Mouse (Mus musculus) liver, embryonic 11.5 days (tissue): Measurements from ENCODE around the gene Gtf2h2. TPM values are rescaled to one million over a fixed set of nuclear protein-coding genes. Genes with fewer than 3 reads are reported as not detected.

Experiments
- ATAC-seq: fragments of 200-750 bp; cut with Nextera tagmentation; replicated peaks from 2 replicates; pipeline ENCODE4 v1.8.0; 2017; ENCODE audit warnings: moderate number of reproducible peaks, mild to moderate bottlenecking, moderate TSS enrichment, moderate library complexity; ENCODE audit not compliant: low FRiP score
- DNase-seq: peaks from one replicate; pipeline ENCODE4 v3.0.0-alpha.2; 2017; ENCODE audit warnings: low spot score
- H3K27ac ChIP-seq: fragments of 300-500 bp; sonication (generic); 2 replicates; pipeline ENCODE4 v1.5.1; 2014; ENCODE audit warnings: mild to moderate bottlenecking, low read depth, low read length, control low read depth
- H3K27me3 ChIP-seq: fragments of 300-500 bp; sonication (generic); replicated peaks from 2 replicates; pipeline ENCODE4 v1.6.1; 2014; ENCODE audit warnings: low read length, mixed read lengths; ENCODE audit not compliant: control insufficient read depth, insufficient read depth
- H3K36me3 ChIP-seq: fragments of 300-500 bp; sonication (generic); 2 replicates; pipeline ENCODE4 v1.6.1; 2014; ENCODE audit warnings: mild to moderate bottlenecking, low read length, moderate library complexity, mixed read lengths; ENCODE audit not compliant: control insufficient read depth, insufficient read depth
- H3K4me1 ChIP-seq: fragments of 300-500 bp; sonication (generic); replicated peaks from 2 replicates; pipeline ENCODE4 v1.6.1; 2014; ENCODE audit warnings: low read length, mixed read lengths; ENCODE audit not compliant: control insufficient read depth, insufficient read depth
- H3K4me2 ChIP-seq: fragments of 300-500 bp; sonication (generic); 2 replicates; pipeline ENCODE4 v1.6.1; 2014; ENCODE audit warnings: mild to moderate bottlenecking, control low read depth, moderate library complexity
- H3K4me3 ChIP-seq: fragments of 300-500 bp; sonication (generic); 2 replicates; pipeline ENCODE4 v1.5.1; 2014; ENCODE audit warnings: low read depth, low read length, control low read depth
- H3K9ac ChIP-seq: fragments of 300-500 bp; sonication (generic); 2 replicates; pipeline ENCODE4 v1.6.1; 2014; ENCODE audit warnings: low read depth, low read length, control low read depth
- H3K9me3 ChIP-seq: fragments of 300-500 bp; sonication (generic); 2 replicates; pipeline ENCODE4 v1.6.1; 2016; ENCODE audit warnings: low read length, inconsistent platforms, mixed read lengths; ENCODE audit not compliant: control insufficient read depth
- WGBS: fragments of 180-500 bp; shearing (Covaris S2); extraction: QIAGEN DNeasy Blood & Tissue Kit; methylation state at CpG from one replicate; pipeline ENCODE4 v1.1.7; 2014; 5-methylcytosine and 5-hydroxymethylcytosine counted together
- polyA plus RNA-seq: library from polyadenylated mRNA; unstranded; fragments of >200 nt; fragmentation: Nextera tagmentation; extraction: Ambion mirVana; gene quantifications from 2 replicates; pipeline ENCODE4 v1.2.1, GENCODE M21; 2014

Gene Gtf2h2
- polyA plus RNA-seq, result 83.2 and 86.6 TPM in 2 replicates

GRCm38 (mm10) chr13:100492061-100492787, at the start of gene Gtf2h2:
Gtf2h2 (minus strand) TSS chr13:100492579.
- Histone ChIP-seq H3K4me3 (peak within 1 kb of the TSS; percentile 89), H3K27ac (peak within 1 kb of the TSS; percentile 76), H3K9me3 (no peaks in the 10 kb centered on the region), H3K4me2 (peak within 1 kb of the TSS; percentile 85), H3K9ac (peak within 1 kb of the TSS; percentile 90), H3K36me3 (peaks cover 9% of the 10 kb centered on the region), H3K4me1 (peaks cover 6% of the 10 kb centered on the region; the same call in 1 of the 2 replicates), H3K27me3 (no peaks in the 10 kb centered on the region)
- under 1% methylated on average over 51 of the region's 51 CpGs for whole genome bisulfite sequencing
- DNase-seq (peak; percentile 90), ATAC-seq (peak; percentile 81)

GRCm38 (mm10) chr13:100536149-100536548, 43.8 kb upstream of the Gtf2h2 start:
- DNase-seq (no peak), ATAC-seq (no peak)
- Histone ChIP-seq H3K4me3 (no peak overlapping the region), H3K27ac (no peak overlapping the region), H3K9me3 (no peaks in the 10 kb centered on the region), H3K4me2 (no peak overlapping the region), H3K27me3 (no peaks in the 10 kb centered on the region), H3K9ac (no peak overlapping the region), H3K36me3 (no peaks in the 10 kb centered on the region), H3K4me1 (no peaks in the 10 kb centered on the region; the same call in 1 of the 2 replicates)
- WGBS, result 64% methylated on average over 3 of the region's 3 CpGs

GRCm38 (mm10) chr13:100532788-100533365, 40.5 kb upstream of the Gtf2h2 start:
- DNase-seq, result no peak
- Histone ChIP-seq H3K27ac (peak overlapping the region; percentile 16; the same call in 1 of the 2 replicates), H3K9ac (no peak overlapping the region), H3K4me3 (no peak overlapping the region), H3K27me3 (no peaks in the 10 kb centered on the region), H3K4me2 (peak overlapping the region; percentile 14; the same call in 1 of the 2 replicates), H3K9me3 (no peaks in the 10 kb centered on the region), H3K4me1 (no peaks in the 10 kb centered on the region; the same call in 1 of the 2 replicates), H3K36me3 (no peaks in the 10 kb centered on the region)
- ATAC-seq, result peak; percentile 73
- WGBS, result 47% methylated on average over 6 of the region's 6 CpGs

GRCm38 (mm10) chr13:100526649-100527038, 34.3 kb upstream of the Gtf2h2 start:
- H3K27ac ChIP-seq, result peak overlapping the region; percentile 35; the same call in 1 of the 2 replicates
- no peaks in the 10 kb centered on the region for H3K4me1 ChIP-seq
- 0 out of 2 replicates have a peak, but pooled peaks have one; percentile 39 for ATAC-seq
- no peak for DNase-seq
- 61% methylated on average over 6 of the region's 6 CpGs for WGBS
- H3K4me2 ChIP-seq, result 0 out of 2 replicates have a peak overlapping the region, but pooled peaks have one; percentile 1
- H3K9me3 ChIP-seq, result no peaks in the 10 kb centered on the region
- H3K27me3 ChIP-seq, result no peaks in the 10 kb centered on the region
- H3K9ac ChIP-seq, result no peak overlapping the region
- H3K36me3 ChIP-seq, result no peaks in the 10 kb centered on the region
- H3K4me3 ChIP-seq, result no peak overlapping the region

- no peaks in the 10 kb centered on the region for H3K4me1 ChIP-seq
- no peaks in the 10 kb centered on the region for H3K9me3 ChIP-seq
- no peaks in the 10 kb centered on the region for H3K36me3 ChIP-seq
- no peak overlapping the region; the same call in 1 of the 2 replicates for H3K27ac ChIP-seq
- DNase-seq (no peak), ATAC-seq (no peak)
- no peaks in the 10 kb centered on the region for H3K27me3 ChIP-seq
- no peak overlapping the region for H3K9ac ChIP-seq
- no peak overlapping the region for H3K4me3 ChIP-seq
- WGBS, result 75% methylated on average over 6 of the region's 6 CpGs
- no peak overlapping the region for H3K4me2 ChIP-seq
Observed at GRCm38 (mm10) chr13:100525935-100526648, 33.7 kb upstream of the Gtf2h2 start.

- H3K4me1 ChIP-seq, result no peaks in the 10 kb centered on the region
- no peak overlapping the region for H3K4me2 ChIP-seq
- no peak overlapping the region for H3K27ac ChIP-seq
- no peak for DNase-seq
- no peak for ATAC-seq
- H3K36me3 ChIP-seq, result no peaks in the 10 kb centered on the region
- no peak overlapping the region for H3K9ac ChIP-seq
- 85% methylated on average over 6 of the region's 6 CpGs for WGBS
- no peak overlapping the region for H3K4me3 ChIP-seq
- H3K9me3 ChIP-seq, result no peaks in the 10 kb centered on the region
- no peaks in the 10 kb centered on the region for H3K27me3 ChIP-seq
Observed at GRCm38 (mm10) chr13:100524896-100525295, 32.5 kb upstream of the Gtf2h2 start.

GRCm38 (mm10) chr13:100523698-100524097, 31.3 kb upstream of the Gtf2h2 start:
- DNase-seq (no peak), ATAC-seq (no peak)
- H3K27ac ChIP-seq, result no peak overlapping the region
- no peaks in the 10 kb centered on the region for H3K9me3 ChIP-seq
- no peaks in the 10 kb centered on the region for H3K36me3 ChIP-seq
- no peak overlapping the region for H3K4me3 ChIP-seq
- WGBS, result 78% methylated on average over 2 of the region's 2 CpGs
- no peaks in the 10 kb centered on the region for H3K27me3 ChIP-seq
- H3K4me2 ChIP-seq, result no peak overlapping the region
- H3K4me1 ChIP-seq, result no peaks in the 10 kb centered on the region
- no peak overlapping the region for H3K9ac ChIP-seq

- Histone ChIP-seq H3K4me1 (no peaks in the 10 kb centered on the region), H3K4me2 (no peak overlapping the region), H3K9ac (no peak overlapping the region), H3K9me3 (no peaks in the 10 kb centered on the region), H3K4me3 (no peak overlapping the region), H3K27ac (no peak overlapping the region), H3K36me3 (no peaks in the 10 kb centered on the region), H3K27me3 (no peaks in the 10 kb centered on the region)
- ATAC-seq (no peak), DNase-seq (no peak)
- WGBS, result 81% methylated on average over 9 of the region's 9 CpGs
Observed at GRCm38 (mm10) chr13:100521724-100522591, 29.6 kb upstream of the Gtf2h2 start.
